Mouse (Mus musculus) erythroblast, embryonic 14.5 days (primary cell): ENCODE data around the gene A930009A15Rik. TPM values are rescaled to one million over a fixed set of nuclear protein-coding genes. Genes with fewer than 3 reads are reported as not detected.
A peak's percentile ranks its signal among the peaks of the same experiment; 100 is the strongest.

Source experiments
- H3K27me3 ChIP-seq: 2 replicates; pipeline ENCODE4 v1.6.1; 2012; ENCODE audit warnings: inconsistent platforms; ENCODE audit not compliant: control insufficient read depth
- H3K36me3 ChIP-seq: 2 replicates; pipeline ENCODE4 v1.6.1; 2012; ENCODE audit warnings: mild to moderate bottlenecking, inconsistent platforms; ENCODE audit not compliant: control insufficient read depth
- H3K4me1 ChIP-seq: 2 replicates; pipeline ENCODE4 v1.6.1; 2012; ENCODE audit warnings: inconsistent platforms; ENCODE audit not compliant: control insufficient read depth
- H3K4me3 ChIP-seq: replicated peaks from 2 replicates; pipeline ENCODE3; 2012; ENCODE audit warnings: moderate library complexity, mild to moderate bottlenecking, inconsistent platforms
- H3K9me3 ChIP-seq: 2 replicates; pipeline ENCODE4 v1.6.1; 2012; ENCODE audit warnings: low read length, inconsistent platforms, mixed read lengths; ENCODE audit not compliant: control insufficient read depth
- GATA1 ChIP-seq: IDR thresholded peaks from 2 replicates; pipeline ENCODE4 v1.6.1; 2012; ENCODE audit warnings: low read length, inconsistent platforms, mixed read lengths
- TAL1 ChIP-seq: IDR thresholded peaks from 3 replicates; pipeline ENCODE4 v1.6.1; 2012; ENCODE audit warnings: low read length, inconsistent platforms, mixed read lengths
- polyA plus RNA-seq: library from polyadenylated mRNA; stranded (reverse); fragments of >175 nt; gene quantifications from 2 replicates; pipeline ENCODE4 v1.2.3, GENCODE M21; 2012

Gene A930009A15Rik
- polyA plus RNA-seq, 1 experiment, result not detected

- TF ChIP-seq TAL1, result no peak
- no peak for TF ChIP-seq GATA1
- H3K27me3 ChIP-seq, result no peaks in the 10 kb centered on the region
- H3K4me1 ChIP-seq, result no peaks in the 10 kb centered on the region
- no peaks in the 10 kb centered on the region for H3K36me3 ChIP-seq
- H3K4me3 ChIP-seq, result no peak overlapping the region
- peaks cover 10% of the 10 kb centered on the region for H3K9me3 ChIP-seq
These were observed 2.1 kb downstream of the A930009A15Rik start for GRCm38 (mm10) chr10:115571734-115572440.

- no peak overlapping the region for H3K4me3 ChIP-seq
- H3K9me3 ChIP-seq, result 0 out of 2 replicates have a peak, but pooled peaks cover 2% of the 10 kb centered on the region
- no peaks in the 10 kb centered on the region for H3K36me3 ChIP-seq
- TF ChIP-seq GATA1, result no peak
- no peak for TF ChIP-seq TAL1
- no peaks in the 10 kb centered on the region for H3K4me1 ChIP-seq
- H3K27me3 ChIP-seq, result peaks cover 5% of the 10 kb centered on the region
These were observed 9.3 kb downstream of the A930009A15Rik start for GRCm38 (mm10) chr10:115579076-115579475.

- TF ChIP-seq GATA1, result no peak
- TF ChIP-seq TAL1, result no peak
- peaks cover 9% of the 10 kb centered on the region for H3K27me3 ChIP-seq
- no peak overlapping the region for H3K4me3 ChIP-seq
- 0 out of 2 replicates have a peak, but pooled peaks cover 2% of the 10 kb centered on the region for H3K9me3 ChIP-seq
- no peaks in the 10 kb centered on the region for H3K4me1 ChIP-seq
- no peaks in the 10 kb centered on the region for H3K36me3 ChIP-seq
These were observed 9.7 kb downstream of the A930009A15Rik start for GRCm38 (mm10) chr10:115579494-115579893.

- no peaks in the 10 kb centered on the region for H3K9me3 ChIP-seq
- no peaks in the 10 kb centered on the region; the same call in 1 of the 2 replicates for H3K4me1 ChIP-seq
- peaks cover 34% of the 10 kb centered on the region for H3K27me3 ChIP-seq
- no peak overlapping the region for H3K4me3 ChIP-seq
- TF ChIP-seq GATA1, result no peak
- no peak for TF ChIP-seq TAL1
- H3K36me3 ChIP-seq, result no peaks in the 10 kb centered on the region
These were observed 12.2 kb downstream of the A930009A15Rik start for GRCm38 (mm10) chr10:115581971-115582370.

GRCm38 (mm10) chr10:115583071-115583470 lies 13.3 kb downstream of the A930009A15Rik start:
- Histone ChIP-seq H3K4me1 (no peaks in the 10 kb centered on the region; the same call in 1 of the 2 replicates), H3K36me3 (no peaks in the 10 kb centered on the region), H3K27me3 (peaks cover 45% of the 10 kb centered on the region), H3K4me3 (no peak overlapping the region), H3K9me3 (no peaks in the 10 kb centered on the region)
- no peak for TF ChIP-seq TAL1
- TF ChIP-seq GATA1, result no peak

GRCm38 (mm10) chr10:115584656-115585055 lies 14.9 kb downstream of the A930009A15Rik start:
- TF ChIP-seq TAL1 (no peak), GATA1 (no peak)
- Histone ChIP-seq H3K27me3 (peaks cover 51% of the 10 kb centered on the region), H3K9me3 (no peaks in the 10 kb centered on the region)

GRCm38 (mm10) chr10:115585491-115586245 lies 15.9 kb downstream of the A930009A15Rik start:
- H3K4me3 ChIP-seq, result peak overlapping the region; percentile 32
- H3K4me1 ChIP-seq, result no peaks in the 10 kb centered on the region; the same call in 1 of the 2 replicates
- H3K36me3 ChIP-seq, result no peaks in the 10 kb centered on the region
- no peak for TF ChIP-seq TAL1
- TF ChIP-seq GATA1, result no peak
- H3K9me3 ChIP-seq, result no peaks in the 10 kb centered on the region
- H3K27me3 ChIP-seq, result peaks cover 51% of the 10 kb centered on the region

More at GRCm38 (mm10) chr10:115584656-115585055, 14.9 kb downstream of the A930009A15Rik start:
- Histone ChIP-seq H3K4me3 (no peak overlapping the region), H3K36me3 (no peaks in the 10 kb centered on the region), H3K4me1 (no peaks in the 10 kb centered on the region; the same call in 1 of the 2 replicates)

- Histone ChIP-seq H3K36me3 (no peaks in the 10 kb centered on the region), H3K9me3 (no peaks in the 10 kb centered on the region), H3K4me3 (peak overlapping the region; percentile 46), H3K27me3 (peaks cover 51% of the 10 kb centered on the region), H3K4me1 (no peaks in the 10 kb centered on the region; the same call in 1 of the 2 replicates)
- TF ChIP-seq GATA1 (no peak), TAL1 (no peak)
These were observed 16.8 kb downstream of the A930009A15Rik start for GRCm38 (mm10) chr10:115586246-115587231.
